Mouse (Mus musculus): Measurements from ENCODE around the gene Llph. TPM values are rescaled to one million over a fixed set of nuclear protein-coding genes. Genes with fewer than 3 reads are reported as not detected.

Gene Llph
- polyA plus RNA-seq (2014; fragmentation: Illumina TruSeq; extraction: RNeasy Lipid Tissue Mini Kit (QIAGEN cat#74804); ENCODE audit: low read depth, low replicate concordance): 7.0 TPM

DNA sequence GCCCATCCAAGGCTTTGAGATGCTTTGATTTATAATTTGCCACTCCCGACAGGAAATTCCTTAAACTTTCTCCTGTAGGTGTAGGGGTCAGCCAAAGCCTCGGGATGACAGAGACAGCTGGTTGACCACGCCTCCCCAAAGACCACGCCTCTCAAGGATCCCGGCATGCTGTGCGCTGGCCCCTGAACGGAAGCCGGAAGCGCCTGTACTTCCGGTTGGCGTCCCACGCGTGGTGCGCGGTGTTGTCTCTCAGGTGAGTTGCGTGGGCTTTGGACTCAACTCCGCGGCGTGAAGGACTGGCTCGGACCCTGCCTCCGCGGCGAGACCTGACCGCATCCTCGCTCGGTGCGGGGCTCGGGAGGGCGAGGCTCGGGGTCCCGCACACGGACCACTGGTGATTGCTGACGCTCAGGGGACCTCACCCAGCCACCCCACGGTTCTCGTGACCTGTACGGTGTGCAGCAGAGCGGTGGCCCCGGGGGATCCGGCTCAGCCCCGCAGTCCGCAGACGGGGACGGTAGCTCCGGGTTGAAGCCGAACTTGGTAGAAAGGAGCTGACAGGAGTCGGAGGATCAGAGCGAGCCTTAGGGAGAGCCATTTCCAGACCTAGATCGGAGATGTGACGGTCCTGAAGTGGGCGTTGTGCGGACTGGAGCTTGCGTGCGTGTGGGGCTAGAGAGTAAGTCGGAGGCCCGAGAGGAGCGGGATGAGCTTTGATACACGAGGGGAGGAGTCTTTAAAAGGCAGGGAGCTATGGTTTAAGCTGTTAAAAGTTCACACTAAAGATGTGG is at the start of gene Llph:
Gene Llph (plus strand): TSS at position 200 of the 791 bp plus-strand sequence.

DNA sequence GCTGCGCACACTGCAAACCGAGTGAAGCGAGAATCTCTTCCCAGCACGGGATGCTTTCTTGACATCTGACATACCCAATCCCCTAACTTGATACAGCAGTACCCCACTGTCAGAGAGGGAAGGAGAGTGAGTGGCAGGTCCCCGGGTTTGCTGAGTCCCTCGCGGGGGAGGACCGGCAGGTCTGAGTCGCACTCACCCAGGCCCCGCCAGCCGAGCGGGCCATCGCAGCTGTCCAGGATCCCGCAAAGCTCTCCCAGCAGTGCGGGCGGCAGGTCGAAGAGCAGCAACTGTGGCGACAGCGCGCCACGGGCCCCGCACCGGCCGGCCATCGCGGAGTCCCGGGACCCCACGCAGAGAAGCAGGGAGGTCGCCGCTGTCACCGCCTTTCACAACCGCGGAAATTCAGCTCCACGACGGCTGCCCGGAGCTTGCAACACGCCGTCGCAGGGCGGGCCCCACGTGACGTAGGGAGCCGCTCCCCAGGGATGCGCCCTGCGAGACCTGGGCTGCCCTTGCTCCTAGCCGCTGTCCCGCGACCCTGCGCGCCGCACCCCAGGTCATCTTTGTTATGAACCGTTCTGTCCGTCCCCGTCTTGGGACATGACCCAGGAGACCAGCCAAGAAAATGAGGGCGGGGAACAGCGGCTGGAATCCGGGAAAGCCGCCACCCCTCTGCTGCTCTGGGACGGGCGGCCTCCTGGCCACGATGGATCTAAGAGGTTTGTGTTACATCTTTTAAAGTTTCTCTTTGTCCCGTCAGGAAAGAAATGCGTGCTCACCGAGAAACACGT is 25.5 kb upstream of the Llph start, which contains the start of gene Tmbim4:
Gene Tmbim4 (plus strand): TSS at position 460 of the 791 bp plus-strand sequence.

DNA sequence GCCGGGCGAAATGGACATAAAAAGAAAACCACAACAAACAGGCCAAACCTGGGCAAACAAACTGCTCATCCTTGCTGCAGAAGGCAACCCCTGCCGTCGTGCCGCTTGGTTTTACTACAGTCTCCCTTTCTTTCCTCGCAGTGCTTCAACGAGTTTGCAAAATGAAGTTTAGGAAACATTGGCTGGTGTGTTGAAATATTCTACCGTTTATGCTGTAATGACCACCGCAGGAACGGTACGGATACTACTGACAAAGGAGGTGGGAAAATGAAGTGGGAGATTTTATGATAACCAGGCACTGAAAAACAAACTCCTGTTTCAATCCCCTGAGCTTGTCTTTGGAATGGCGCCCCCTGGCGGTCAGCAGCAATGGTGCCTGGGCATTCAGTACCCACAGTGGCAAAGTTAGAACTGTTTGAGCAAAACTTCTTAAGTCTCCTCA is 24.9 kb upstream of the Llph start, which contains the start of gene Irak3:
Gene Irak3 (minus strand): TSS at position 170 of the 442 bp plus-strand sequence.

Other genes with a start within 250 kb of the Llph start
- 0.95 TPM for gene Helb, start 114.1 kb upstream of the Llph start, polyA plus RNA-seq (2014; fragmentation: Illumina TruSeq; extraction: RNeasy Lipid Tissue Mini Kit (QIAGEN cat#74804); ENCODE audit: low read depth, low replicate concordance)
- gene Tmbim4, start 25.5 kb upstream of the Llph start, polyA plus RNA-seq (2014; fragmentation: Illumina TruSeq; extraction: RNeasy Lipid Tissue Mini Kit (QIAGEN cat#74804); ENCODE audit: low read depth, low replicate concordance): 168 TPM
- gene Irak3, start 24.9 kb upstream of the Llph start, polyA plus RNA-seq (2014; fragmentation: Illumina TruSeq; extraction: RNeasy Lipid Tissue Mini Kit (QIAGEN cat#74804); ENCODE audit: low read depth, low replicate concordance): 43.7 TPM
- gene Hmga2, start 249.4 kb downstream of the Llph start, polyA plus RNA-seq (2014; fragmentation: Illumina TruSeq; extraction: RNeasy Lipid Tissue Mini Kit (QIAGEN cat#74804); ENCODE audit: low read depth, low replicate concordance): 1.6 TPM

Measured in testis, adult 10 weeks (tissue).